ENCODE assay signal across 17 mouse cellular contexts in the genomic region with DNA sequence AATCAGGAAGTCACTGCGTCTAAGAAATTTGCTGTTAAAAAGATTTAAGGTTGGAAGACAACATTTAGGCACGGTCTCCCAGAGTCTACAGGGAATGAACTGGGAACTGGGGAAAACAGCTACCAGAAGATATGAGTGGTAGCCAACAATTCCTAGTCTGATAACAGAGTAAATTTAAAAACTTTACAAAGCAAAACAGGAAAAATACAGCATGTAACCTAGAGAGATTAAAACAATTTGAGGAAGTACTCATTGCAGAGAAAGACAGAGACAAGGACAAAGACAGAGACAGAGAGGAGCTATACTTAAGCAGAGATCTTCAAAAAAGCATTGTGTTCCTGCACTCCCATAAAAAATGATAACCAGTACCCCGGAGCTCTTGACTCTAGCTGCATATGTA.
"Had no signal": no experiment of that assay in that cellular context is flagged by ENCODE, and none has a peak within 500 bp of the region (broad histone marks: within the 10 kb centered on the region; RNA-seq: fewer than 3 reads in every experiment).

No protein-coding gene starts in this region.

- H3K9ac ChIP-seq: neural tube, embryonic 12.5 days; neural tube, embryonic 13.5 days; neural tube, embryonic 15.5 days; stomach, embryonic 15.5 days had no signal

- H3K9me3 ChIP-seq: neural tube, embryonic 12.5 days; neural tube, embryonic 13.5 days; neural tube, embryonic 15.5 days; stomach, embryonic 15.5 days had no signal

- DNase-seq: retina, postnatal 1 day; right cerebral cortex, adult 18-20 months; right cerebral cortex, postnatal 14 days; right cerebral cortex, postnatal 25 days; right cerebral cortex, postnatal 4 days; spleen, adult 18-20 months; thymus, adult 18-20 months; thymus, adult 2 months; thymus, postnatal 14 days; thymus, postnatal 25 days; thymus, postnatal 36 days; thymus, postnatal 4 days had no signal

- H3K4me3 ChIP-seq: neural tube, embryonic 12.5 days; neural tube, embryonic 13.5 days; neural tube, embryonic 15.5 days; stomach, embryonic 15.5 days had no signal

- H3K27ac ChIP-seq: neural tube, embryonic 12.5 days; neural tube, embryonic 13.5 days; neural tube, embryonic 15.5 days; stomach, embryonic 15.5 days; stomach, postnatal 0 days had no signal

- H3K27me3 ChIP-seq: neural tube, embryonic 12.5 days; neural tube, embryonic 13.5 days; neural tube, embryonic 15.5 days; stomach, embryonic 15.5 days had no signal

- H3K36me3 ChIP-seq: neural tube, embryonic 12.5 days; neural tube, embryonic 13.5 days; neural tube, embryonic 15.5 days; stomach, embryonic 15.5 days had no signal

- H3K4me1 ChIP-seq: neural tube, embryonic 12.5 days; neural tube, embryonic 13.5 days; neural tube, embryonic 15.5 days; stomach, embryonic 15.5 days had no signal
